Mouse (Mus musculus) liver, embryonic 11.5 days (tissue): ENCODE data around the gene Phactr3. TPM values are rescaled to one million over a fixed set of nuclear protein-coding genes. Genes with fewer than 3 reads are reported as not detected.

Source experiments
- ATAC-seq: fragments of 200-750 bp; cut with Nextera tagmentation; replicated peaks from 2 replicates; pipeline ENCODE4 v1.8.0; 2017; ENCODE audit warnings: moderate number of reproducible peaks, mild to moderate bottlenecking, moderate TSS enrichment, moderate library complexity; ENCODE audit not compliant: low FRiP score
- DNase-seq: peaks from one replicate; pipeline ENCODE4 v3.0.0-alpha.2; 2017; ENCODE audit warnings: low spot score
- H3K27ac ChIP-seq: fragments of 300-500 bp; sonication (generic); 2 replicates; pipeline ENCODE4 v1.5.1; 2014; ENCODE audit warnings: mild to moderate bottlenecking, low read depth, low read length, control low read depth
- H3K27me3 ChIP-seq: fragments of 300-500 bp; sonication (generic); replicated peaks from 2 replicates; pipeline ENCODE4 v1.6.1; 2014; ENCODE audit warnings: low read length, mixed read lengths; ENCODE audit not compliant: control insufficient read depth, insufficient read depth
- H3K36me3 ChIP-seq: fragments of 300-500 bp; sonication (generic); 2 replicates; pipeline ENCODE4 v1.6.1; 2014; ENCODE audit warnings: mild to moderate bottlenecking, low read length, moderate library complexity, mixed read lengths; ENCODE audit not compliant: control insufficient read depth, insufficient read depth
- H3K4me1 ChIP-seq: fragments of 300-500 bp; sonication (generic); replicated peaks from 2 replicates; pipeline ENCODE4 v1.6.1; 2014; ENCODE audit warnings: low read length, mixed read lengths; ENCODE audit not compliant: control insufficient read depth, insufficient read depth
- H3K4me2 ChIP-seq: fragments of 300-500 bp; sonication (generic); 2 replicates; pipeline ENCODE4 v1.6.1; 2014; ENCODE audit warnings: mild to moderate bottlenecking, control low read depth, moderate library complexity
- H3K4me3 ChIP-seq: fragments of 300-500 bp; sonication (generic); 2 replicates; pipeline ENCODE4 v1.5.1; 2014; ENCODE audit warnings: low read depth, low read length, control low read depth
- H3K9ac ChIP-seq: fragments of 300-500 bp; sonication (generic); 2 replicates; pipeline ENCODE4 v1.6.1; 2014; ENCODE audit warnings: low read depth, low read length, control low read depth
- H3K9me3 ChIP-seq: fragments of 300-500 bp; sonication (generic); 2 replicates; pipeline ENCODE4 v1.6.1; 2016; ENCODE audit warnings: low read length, inconsistent platforms, mixed read lengths; ENCODE audit not compliant: control insufficient read depth
- WGBS: fragments of 180-500 bp; shearing (Covaris S2); extraction: QIAGEN DNeasy Blood & Tissue Kit; methylation state at CpG from one replicate; pipeline ENCODE4 v1.1.7; 2014; 5-methylcytosine and 5-hydroxymethylcytosine counted together
- polyA plus RNA-seq: library from polyadenylated mRNA; unstranded; fragments of >200 nt; fragmentation: Nextera tagmentation; extraction: Ambion mirVana; gene quantifications from 2 replicates; pipeline ENCODE4 v1.2.1, GENCODE M21; 2014

Gene Phactr3
- polyA plus RNA-seq, 1 experiment from 2014 or later: 0.90 TPM

DNA sequence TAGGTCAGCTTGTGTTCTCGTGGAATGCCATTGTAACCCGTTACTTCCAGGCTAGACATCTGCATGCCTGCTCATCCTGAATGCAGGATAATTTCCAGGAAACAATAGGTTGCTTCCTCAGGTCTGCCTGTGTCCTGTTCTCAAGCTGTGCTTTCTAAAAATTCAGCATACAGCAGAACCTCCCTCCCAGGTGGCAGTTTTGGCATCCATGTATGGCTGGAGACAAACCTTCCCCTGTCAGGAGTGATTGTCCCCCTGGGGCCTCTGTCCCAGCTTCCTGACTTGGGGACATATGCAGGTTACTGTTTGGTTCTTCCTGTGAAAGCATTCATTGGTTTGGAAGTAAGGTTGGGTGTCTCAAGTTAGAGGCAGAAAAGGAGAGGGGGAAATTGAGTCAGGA lies 74.7 kb downstream of the Phactr3 start:
- Histone ChIP-seq H3K9ac (no peak overlapping the region), H3K4me2 (no peak overlapping the region), H3K27ac (no peak overlapping the region), H3K4me1 (no peaks in the 10 kb centered on the region), H3K4me3 (no peak overlapping the region), H3K36me3 (no peaks in the 10 kb centered on the region), H3K9me3 (no peaks in the 10 kb centered on the region), H3K27me3 (no peaks in the 10 kb centered on the region)
- DNase-seq (no peak), ATAC-seq (no peak)
- WGBS: 64% methylated on average over 2 of the region's 2 CpGs

GRCm38 (mm10) chr2:178194908-178195307 lies 76.1 kb downstream of the Phactr3 start:
- no peak overlapping the region for H3K27ac ChIP-seq
- 73% methylated on average over 5 of the region's 5 CpGs for WGBS
- H3K4me3 ChIP-seq: no peak overlapping the region
- no peak overlapping the region for H3K4me2 ChIP-seq
- H3K36me3 ChIP-seq: no peaks in the 10 kb centered on the region
- ATAC-seq (no peak), DNase-seq (no peak)
- no peaks in the 10 kb centered on the region for H3K27me3 ChIP-seq
- H3K9me3 ChIP-seq: no peaks in the 10 kb centered on the region
- H3K9ac ChIP-seq: no peak overlapping the region
- no peaks in the 10 kb centered on the region for H3K4me1 ChIP-seq

GRCm38 (mm10) chr2:178196038-178196437 lies 77.3 kb downstream of the Phactr3 start:
- Histone ChIP-seq H3K4me1 (no peaks in the 10 kb centered on the region), H3K36me3 (no peaks in the 10 kb centered on the region), H3K27ac (no peak overlapping the region), H3K9ac (no peak overlapping the region), H3K27me3 (no peaks in the 10 kb centered on the region), H3K4me2 (no peak overlapping the region), H3K4me3 (no peak overlapping the region), H3K9me3 (no peaks in the 10 kb centered on the region)
- ATAC-seq (peak; percentile 40; the same call in 1 of the 2 replicates), DNase-seq (no peak)
- WGBS: 83% methylated on average over 6 of the region's 6 CpGs

- peak; percentile 84 for ATAC-seq
- Histone ChIP-seq H3K9me3 (no peaks in the 10 kb centered on the region), H3K36me3 (no peaks in the 10 kb centered on the region), H3K9ac (no peak overlapping the region), H3K4me1 (no peaks in the 10 kb centered on the region), H3K4me3 (no peak overlapping the region), H3K27ac (no peak overlapping the region), H3K27me3 (no peaks in the 10 kb centered on the region), H3K4me2 (no peak overlapping the region)
- DNase-seq: no peak
- 48% methylated on average over 1 of the region's 1 CpGs for WGBS
These were observed 78.8 kb downstream of the Phactr3 start for GRCm38 (mm10) chr2:178197542-178197941.

DNA sequence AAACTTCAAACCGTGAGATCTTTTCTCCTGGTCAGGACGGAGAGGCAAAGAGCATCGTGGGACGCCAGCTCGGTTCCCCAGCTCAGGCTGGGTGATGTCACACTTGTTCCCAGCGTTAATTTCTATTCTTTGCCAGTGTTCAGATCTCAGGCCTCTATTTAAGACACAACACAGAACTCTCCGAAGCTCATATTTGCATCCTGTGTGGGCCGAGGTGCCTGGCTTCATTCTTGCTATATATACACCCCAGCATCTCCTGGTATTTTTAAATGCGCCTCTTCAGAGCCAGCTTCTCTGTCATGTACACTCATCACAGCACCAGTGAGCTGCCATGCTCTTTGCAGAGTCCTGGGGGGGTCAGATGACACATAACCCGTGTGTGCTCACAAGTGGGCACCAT lies 85.7 kb downstream of the Phactr3 start:
- Histone ChIP-seq H3K4me1 (no peaks in the 10 kb centered on the region), H3K4me2 (no peak overlapping the region), H3K9ac (no peak overlapping the region), H3K9me3 (no peaks in the 10 kb centered on the region), H3K27ac (no peak overlapping the region), H3K36me3 (no peaks in the 10 kb centered on the region), H3K4me3 (no peak overlapping the region), H3K27me3 (no peaks in the 10 kb centered on the region)
- no peak for ATAC-seq
- DNase-seq: no peak
- 80% methylated on average over 10 of the region's 10 CpGs for WGBS

- DNase-seq: no peak
- no peaks in the 10 kb centered on the region for H3K9me3 ChIP-seq
- ATAC-seq: no peak
- 69% methylated on average over 5 of the region's 5 CpGs for WGBS
- no peak overlapping the region for H3K4me3 ChIP-seq
- no peaks in the 10 kb centered on the region for H3K36me3 ChIP-seq
- H3K27ac ChIP-seq: no peak overlapping the region
- H3K9ac ChIP-seq: no peak overlapping the region
- H3K4me2 ChIP-seq: no peak overlapping the region
- no peaks in the 10 kb centered on the region for H3K4me1 ChIP-seq
- no peaks in the 10 kb centered on the region for H3K27me3 ChIP-seq
These were observed 89.4 kb downstream of the Phactr3 start for GRCm38 (mm10) chr2:178208186-178208600.

GRCm38 (mm10) chr2:178213826-178214225 lies 95.1 kb downstream of the Phactr3 start:
- Histone ChIP-seq H3K27ac (no peak overlapping the region), H3K4me3 (no peak overlapping the region), H3K9me3 (no peaks in the 10 kb centered on the region), H3K4me1 (no peaks in the 10 kb centered on the region), H3K36me3 (no peaks in the 10 kb centered on the region), H3K9ac (no peak overlapping the region), H3K4me2 (no peak overlapping the region), H3K27me3 (no peaks in the 10 kb centered on the region)
- DNase-seq (no peak), ATAC-seq (no peak)
- 67% methylated on average over 2 of the region's 2 CpGs for WGBS

DNA sequence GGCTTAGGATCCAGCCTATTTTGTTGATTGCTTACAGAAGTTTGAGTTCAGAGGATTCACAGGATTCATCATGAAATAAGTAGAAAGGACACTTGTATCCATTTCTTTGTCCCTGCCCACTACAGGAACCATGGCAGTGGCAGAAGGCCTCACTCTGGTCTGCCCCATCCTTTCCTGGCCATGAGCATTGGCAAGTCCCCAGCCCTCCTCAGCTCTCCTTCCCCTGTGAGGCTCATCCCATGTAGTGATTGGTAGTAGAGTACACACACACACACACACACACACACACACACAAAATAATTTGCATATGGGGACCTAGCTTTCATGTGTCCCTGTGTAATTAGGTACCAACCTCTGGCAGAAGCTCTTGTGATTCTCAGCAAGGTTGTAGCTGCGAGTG lies 95.8 kb downstream of the Phactr3 start:
- Histone ChIP-seq H3K4me2 (no peak overlapping the region), H3K27ac (no peak overlapping the region), H3K9me3 (no peaks in the 10 kb centered on the region), H3K4me3 (no peak overlapping the region), H3K4me1 (no peaks in the 10 kb centered on the region), H3K27me3 (no peaks in the 10 kb centered on the region), H3K36me3 (no peaks in the 10 kb centered on the region), H3K9ac (no peak overlapping the region)
- ATAC-seq (no peak), DNase-seq (no peak)
- WGBS: 77% methylated on average over 1 of the region's 1 CpGs

GRCm38 (mm10) chr2:178218461-178218860 lies 99.7 kb downstream of the Phactr3 start:
- Histone ChIP-seq H3K9me3 (no peaks in the 10 kb centered on the region), H3K27me3 (no peaks in the 10 kb centered on the region), H3K4me2 (no peak overlapping the region), H3K27ac (no peak overlapping the region), H3K4me3 (no peak overlapping the region), H3K36me3 (no peaks in the 10 kb centered on the region), H3K4me1 (no peaks in the 10 kb centered on the region), H3K9ac (no peak overlapping the region)
- no peak for DNase-seq
- 68% methylated on average over 4 of the region's 4 CpGs for WGBS
- ATAC-seq: no peak
